Mouse (Mus musculus) thymus, adult 2 months (tissue): Measurements from ENCODE around the gene Aoc3. TPM values are rescaled to one million over a fixed set of nuclear protein-coding genes. Genes with fewer than 3 reads are reported as not detected.

Source experiments
- DNase-seq: peaks from one replicate; pipeline ENCODE4 v3.0.0; 2021
- H3K27ac ChIP-seq: fragments of 200-500 bp; 2 replicates; pipeline ENCODE4 v1.5.1; 2012; ENCODE audit warnings: low read length, control low read depth; ENCODE audit not compliant: control insufficient read depth, insufficient read depth
- H3K27me3 ChIP-seq: fragments of 200-500 bp; 2 replicates; pipeline ENCODE4 v1.6.1; 2012; ENCODE audit warnings: mild to moderate bottlenecking, low read length, moderate library complexity, mixed read lengths; ENCODE audit not compliant: control insufficient read depth, insufficient read depth
- H3K36me3 ChIP-seq: fragments of 200-500 bp; 2 replicates; pipeline ENCODE4 v1.6.1; 2012; ENCODE audit warnings: mild to moderate bottlenecking, low read length, moderate library complexity; ENCODE audit not compliant: control insufficient read depth, insufficient read depth
- H3K4me1 ChIP-seq: fragments of 200-500 bp; replicated peaks from 2 replicates; pipeline ENCODE4 v1.6.1; 2012; ENCODE audit warnings: low read length; ENCODE audit not compliant: control insufficient read depth, insufficient read depth
- H3K4me3 ChIP-seq: fragments of 200-500 bp; 2 replicates; pipeline ENCODE4 v1.5.1; 2012; ENCODE audit warnings: mild to moderate bottlenecking, low read length, control low read depth, moderate library complexity; ENCODE audit not compliant: control insufficient read depth, insufficient read depth
- CTCF ChIP-seq: fragments of 200-500 bp; IDR thresholded peaks from 2 replicates; pipeline ENCODE4 v1.5.1; 2012; ENCODE audit warnings: mild to moderate bottlenecking, control low read depth, low read length, moderate library complexity, borderline replicate concordance; ENCODE audit not compliant: control insufficient read depth, poor library complexity, insufficient read depth; ENCODE audit errors: extremely low read depth
- POLR2A ChIP-seq: fragments of 200-500 bp; IDR thresholded peaks from 2 replicates; pipeline ENCODE4 v1.6.1; 2012; ENCODE audit warnings: mild to moderate bottlenecking, low read length, control low read depth, moderate library complexity; ENCODE audit not compliant: control insufficient read depth, poor library complexity, insufficient read depth; ENCODE audit errors: extremely low read depth
- WGBS: fragments of 180-500 bp; shearing (Covaris S2); methylation state at CpG from one replicate; pipeline ENCODE4 v1.1.7; 2018; 5-methylcytosine and 5-hydroxymethylcytosine counted together
- polyA plus RNA-seq: library from polyadenylated mRNA; depleted of rRNA; stranded (reverse); fragments of >200 nt; gene quantifications from 2 replicates; pipeline ENCODE4 v1.2.3, GENCODE M21; 2012

Gene Aoc3
- polyA plus RNA-seq, 1 experiment, result 12.1 TPM

DNA sequence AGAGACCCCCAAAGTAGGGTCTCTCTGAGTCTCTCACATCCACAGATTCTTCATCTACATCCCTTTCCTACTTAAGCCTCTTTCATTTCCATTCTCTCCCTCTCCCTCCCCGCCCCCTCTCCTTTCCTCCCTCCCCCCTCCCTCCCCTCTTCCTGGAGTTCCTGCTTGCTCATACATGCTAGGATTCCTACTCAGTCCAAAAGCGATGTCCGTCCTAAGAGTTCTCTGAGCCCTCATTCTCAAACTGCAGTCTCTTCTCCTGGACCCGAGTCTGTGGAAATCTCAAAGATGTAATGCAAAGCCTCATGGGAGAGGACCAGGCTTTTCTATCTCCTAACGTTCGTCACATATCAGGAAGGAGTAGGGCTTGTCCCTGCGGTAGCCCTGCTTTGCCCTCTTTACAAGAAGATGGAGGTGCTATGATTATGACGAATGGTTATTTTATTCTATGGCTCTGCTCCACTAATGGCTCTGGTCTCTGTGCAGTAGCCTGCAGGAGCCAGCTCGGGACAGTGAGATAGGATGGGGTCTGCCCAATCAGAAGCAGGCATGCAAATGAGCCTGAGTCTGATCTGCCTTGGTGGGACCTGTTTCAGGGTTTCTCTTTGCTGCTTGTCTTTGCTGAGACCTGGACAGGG is 7.8 kb downstream of the Aoc3 start:
- Histone ChIP-seq H3K4me3 (no peak overlapping the region), H3K27me3 (no peaks in the 10 kb centered on the region), H3K27ac (no peak overlapping the region), H3K4me1 (peaks cover 5% of the 10 kb centered on the region), H3K36me3 (no peaks in the 10 kb centered on the region)
- DNase-seq, result no peak
- TF ChIP-seq POLR2A (no peak), CTCF (no peak)
- 6% methylated on average over 9 of the region's 9 CpGs for WGBS

GRCm38 (mm10) chr11:101347083-101347775 is 16.8 kb downstream of the Aoc3 start:
- Histone ChIP-seq H3K4me1 (no peaks in the 10 kb centered on the region; the same call in 1 of the 2 replicates), H3K36me3 (no peaks in the 10 kb centered on the region), H3K27ac (no peak overlapping the region), H3K27me3 (no peaks in the 10 kb centered on the region), H3K4me3 (no peak overlapping the region)
- TF ChIP-seq CTCF (no peak), POLR2A (no peak)
- 88% methylated on average over 10 of the region's 10 CpGs for WGBS
- DNase-seq, result no peak

- no peaks in the 10 kb centered on the region; the same call in 1 of the 2 replicates for H3K4me1 ChIP-seq
- no peak for DNase-seq
- no peak overlapping the region for H3K27ac ChIP-seq
- 87% methylated on average over 7 of the region's 7 CpGs for WGBS
- H3K4me3 ChIP-seq, result no peak overlapping the region
- H3K36me3 ChIP-seq, result no peaks in the 10 kb centered on the region
- H3K27me3 ChIP-seq, result no peaks in the 10 kb centered on the region
- no peak for TF ChIP-seq POLR2A
- no peak for TF ChIP-seq CTCF
Measured at GRCm38 (mm10) chr11:101348774-101349173, 18.4 kb downstream of the Aoc3 start.

GRCm38 (mm10) chr11:101349216-101349615 is 18.8 kb downstream of the Aoc3 start:
- H3K27me3 ChIP-seq, result no peaks in the 10 kb centered on the region
- no peak for DNase-seq
- no peaks in the 10 kb centered on the region for H3K36me3 ChIP-seq
- H3K4me3 ChIP-seq, result no peak overlapping the region
- H3K4me1 ChIP-seq, result no peaks in the 10 kb centered on the region; the same call in 1 of the 2 replicates
- H3K27ac ChIP-seq, result no peak overlapping the region
- TF ChIP-seq POLR2A (no peak), CTCF (no peak)
- 90% methylated on average over 3 of the region's 3 CpGs for WGBS

GRCm38 (mm10) chr11:101351100-101351720 is 20.8 kb downstream of the Aoc3 start:
- no peak for TF ChIP-seq POLR2A
- Histone ChIP-seq H3K27ac (no peak overlapping the region), H3K4me1 (no peaks in the 10 kb centered on the region; the same call in 1 of the 2 replicates), H3K4me3 (no peak overlapping the region), H3K36me3 (no peaks in the 10 kb centered on the region), H3K27me3 (no peaks in the 10 kb centered on the region)
- WGBS, result 78% methylated on average over 11 of the region's 11 CpGs
- no peak for DNase-seq

DNA sequence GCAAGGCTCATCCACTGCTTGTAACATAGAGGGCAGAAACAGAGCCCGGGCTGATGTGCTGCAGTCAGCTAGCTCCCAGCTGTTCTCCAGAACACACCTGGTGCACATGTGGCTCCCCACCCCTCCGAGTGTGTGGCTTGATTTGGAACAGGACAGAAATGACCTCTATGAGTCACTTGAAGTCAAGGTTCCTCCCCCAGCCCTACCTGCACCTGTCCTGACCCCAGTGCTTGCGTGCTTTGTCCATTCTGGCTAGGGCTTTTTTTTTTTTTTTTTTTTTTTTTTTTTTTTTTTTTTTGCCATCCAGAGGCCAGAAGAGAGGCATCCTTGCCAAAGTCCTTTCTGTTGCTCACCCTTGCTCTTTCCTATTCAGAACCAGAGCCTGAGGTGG is 21.3 kb downstream of the Aoc3 start:
- Histone ChIP-seq H3K36me3 (no peaks in the 10 kb centered on the region), H3K4me1 (no peaks in the 10 kb centered on the region; the same call in 1 of the 2 replicates), H3K27me3 (no peaks in the 10 kb centered on the region), H3K4me3 (no peak overlapping the region), H3K27ac (no peak overlapping the region)
- DNase-seq, result no peak
- TF ChIP-seq POLR2A (no peak), CTCF (no peak)
- 79% methylated on average over 3 of the region's 3 CpGs for WGBS
